Mouse (Mus musculus): ENCODE data around the gene Mst1.

Gene Mst1
- long read RNA-seq, experiment 1 = 0 reads
- long read RNA-seq, experiment 2 = 0 reads

DNA sequence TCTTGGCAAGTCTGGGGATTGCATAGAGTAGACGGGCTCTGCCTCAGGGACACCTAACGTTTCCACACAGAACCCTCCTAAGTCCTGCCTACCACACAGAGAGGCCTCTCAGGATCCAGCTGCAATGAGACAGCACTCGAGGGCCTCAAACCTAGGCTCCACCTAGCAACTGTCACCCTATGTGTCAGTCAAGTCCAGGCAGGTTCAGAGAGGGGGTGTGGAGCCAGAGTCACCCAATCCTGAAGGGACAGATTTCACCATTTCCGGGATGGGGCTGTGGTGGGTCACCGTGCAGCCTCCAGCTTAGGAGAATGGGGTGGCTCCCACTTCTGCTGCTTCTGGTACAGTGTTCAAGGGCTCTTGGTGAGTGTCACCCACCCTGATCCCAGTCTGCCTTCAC is at the start of gene Mst1:
Mst1 (plus strand) TSS at position 269 of the 400 bp plus-strand sequence.
- intact Hi-C loops (cut with DNase I) = no loop called here

DNA sequence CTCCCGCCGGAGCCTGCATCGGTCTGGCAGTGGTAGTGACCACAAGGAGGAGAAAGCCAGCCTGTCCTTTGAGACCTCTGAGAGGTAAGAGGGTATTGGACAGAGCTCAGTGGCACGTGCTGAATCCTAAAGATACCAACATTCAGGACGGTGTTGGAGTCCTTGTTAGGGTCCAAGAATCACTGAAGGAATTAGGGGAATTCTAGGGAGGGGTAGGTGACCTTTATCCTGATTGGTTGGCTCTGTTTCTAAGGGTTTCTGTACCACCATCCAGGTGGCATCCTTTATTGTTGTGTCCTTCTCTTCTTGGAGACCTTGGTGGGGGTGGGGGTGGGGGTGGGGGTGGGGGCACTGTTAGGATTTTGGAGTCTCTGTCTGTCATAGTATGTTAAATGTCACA is 48.1 kb upstream of the Mst1 start:
- intact Hi-C loops (cut with DNase I) = no loop called here

DNA sequence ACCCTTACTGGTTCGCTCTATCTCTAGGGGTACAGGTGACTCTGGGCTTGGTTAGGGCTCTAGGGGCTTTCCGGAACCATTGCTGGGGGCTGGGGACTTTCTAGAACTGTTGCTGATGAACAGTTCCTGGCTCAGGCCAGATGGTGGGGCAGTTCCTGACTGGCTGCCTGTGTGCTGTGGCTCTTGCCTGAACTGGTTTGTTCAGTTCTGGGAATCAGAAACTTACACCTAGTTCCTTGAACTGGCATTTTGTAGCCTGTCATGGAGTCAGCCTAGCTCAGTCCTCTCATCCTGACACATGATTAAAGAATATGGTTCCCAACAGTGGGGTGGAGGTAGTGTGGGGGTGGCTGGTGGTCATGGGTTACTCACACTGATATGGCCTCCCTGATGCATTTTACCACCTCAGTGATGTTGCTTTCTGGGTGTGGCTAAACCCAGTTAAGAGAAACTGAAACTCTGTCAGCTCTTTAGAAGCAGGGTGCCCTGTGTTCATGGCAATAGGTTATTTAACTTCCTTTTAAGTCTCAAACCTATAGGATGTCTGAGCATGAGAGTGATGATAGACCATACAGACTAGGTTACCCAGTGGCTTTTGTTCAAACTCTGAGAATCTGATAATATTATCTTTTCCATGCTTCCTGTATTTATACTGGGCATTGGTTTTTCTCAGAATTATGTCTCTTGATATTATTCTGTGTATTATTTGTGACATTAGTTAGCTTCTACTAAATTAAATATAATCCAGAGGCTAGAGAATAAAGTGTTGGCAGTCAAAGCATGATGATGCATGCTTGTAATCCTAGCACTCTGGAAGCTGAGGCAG is 44.7 kb upstream of the Mst1 start:
- intact Hi-C loops (cut with DNase I) = no loop called here

DNA sequence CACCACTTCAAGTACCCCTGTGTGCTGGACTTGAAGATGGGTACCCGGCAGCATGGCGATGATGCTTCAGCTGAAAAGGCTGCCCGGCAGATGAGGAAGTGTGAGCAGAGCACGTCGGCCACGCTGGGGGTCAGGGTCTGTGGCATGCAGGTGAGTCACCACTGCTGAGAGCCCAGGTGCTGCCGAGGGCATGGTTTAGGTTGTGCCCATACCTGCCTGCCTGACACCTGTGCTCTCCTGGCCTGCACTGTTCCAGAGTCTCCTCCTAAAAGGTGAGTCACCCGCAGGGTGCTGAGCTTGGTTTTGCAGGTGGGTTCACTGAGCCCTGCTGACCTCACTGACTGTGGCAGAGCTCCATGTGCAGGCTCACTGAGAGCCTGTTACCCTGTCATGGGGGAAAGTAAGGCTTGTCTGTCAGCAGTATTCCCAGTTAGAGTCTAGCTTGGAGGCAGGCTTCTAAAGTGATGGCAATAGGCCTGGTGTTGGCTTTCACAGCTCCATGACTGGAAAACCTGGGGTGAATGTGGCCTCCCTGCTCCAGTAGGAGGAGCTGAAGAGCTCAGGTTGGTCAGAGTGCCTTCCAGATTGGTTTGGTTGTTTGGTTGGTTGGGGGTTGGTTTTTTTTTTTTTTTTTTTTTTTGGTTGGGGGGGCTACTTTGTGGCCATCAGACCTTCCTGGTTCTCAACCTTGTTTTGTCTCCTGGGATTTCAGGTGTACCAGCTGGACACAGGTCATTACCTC is 35.3 kb upstream of the Mst1 start:
- intact Hi-C loops (cut with DNase I) = loop anchor here (5.0 kb wide), 1 partner anchor 43 kb away; the partner anchor contains the start of gene Ip6k1

DNA sequence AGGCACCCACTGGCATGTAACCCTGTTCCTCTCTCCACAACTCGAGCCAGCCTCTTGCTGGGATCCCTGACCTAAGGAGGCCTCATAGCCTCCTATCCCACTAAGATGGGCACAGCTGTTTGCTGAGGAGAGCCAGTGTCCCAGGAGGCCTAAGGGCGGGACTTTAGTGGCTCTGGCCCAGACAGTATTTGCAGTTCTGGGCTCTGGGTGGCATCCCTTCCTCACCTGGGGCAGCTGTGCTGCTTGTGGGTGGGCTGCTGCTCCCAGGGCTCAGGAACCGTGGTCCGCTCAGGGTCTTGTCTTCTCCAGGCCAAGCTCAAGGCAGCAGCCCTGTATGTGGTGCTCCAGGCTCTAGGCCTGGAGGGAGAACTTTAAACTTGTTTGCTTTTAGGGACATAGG is 33.7 kb upstream of the Mst1 start:
- intact Hi-C loops (cut with DNase I) = loop anchor here (5.0 kb wide), 1 partner anchor 44 kb away; the partner anchor contains the start of gene Ip6k1

DNA sequence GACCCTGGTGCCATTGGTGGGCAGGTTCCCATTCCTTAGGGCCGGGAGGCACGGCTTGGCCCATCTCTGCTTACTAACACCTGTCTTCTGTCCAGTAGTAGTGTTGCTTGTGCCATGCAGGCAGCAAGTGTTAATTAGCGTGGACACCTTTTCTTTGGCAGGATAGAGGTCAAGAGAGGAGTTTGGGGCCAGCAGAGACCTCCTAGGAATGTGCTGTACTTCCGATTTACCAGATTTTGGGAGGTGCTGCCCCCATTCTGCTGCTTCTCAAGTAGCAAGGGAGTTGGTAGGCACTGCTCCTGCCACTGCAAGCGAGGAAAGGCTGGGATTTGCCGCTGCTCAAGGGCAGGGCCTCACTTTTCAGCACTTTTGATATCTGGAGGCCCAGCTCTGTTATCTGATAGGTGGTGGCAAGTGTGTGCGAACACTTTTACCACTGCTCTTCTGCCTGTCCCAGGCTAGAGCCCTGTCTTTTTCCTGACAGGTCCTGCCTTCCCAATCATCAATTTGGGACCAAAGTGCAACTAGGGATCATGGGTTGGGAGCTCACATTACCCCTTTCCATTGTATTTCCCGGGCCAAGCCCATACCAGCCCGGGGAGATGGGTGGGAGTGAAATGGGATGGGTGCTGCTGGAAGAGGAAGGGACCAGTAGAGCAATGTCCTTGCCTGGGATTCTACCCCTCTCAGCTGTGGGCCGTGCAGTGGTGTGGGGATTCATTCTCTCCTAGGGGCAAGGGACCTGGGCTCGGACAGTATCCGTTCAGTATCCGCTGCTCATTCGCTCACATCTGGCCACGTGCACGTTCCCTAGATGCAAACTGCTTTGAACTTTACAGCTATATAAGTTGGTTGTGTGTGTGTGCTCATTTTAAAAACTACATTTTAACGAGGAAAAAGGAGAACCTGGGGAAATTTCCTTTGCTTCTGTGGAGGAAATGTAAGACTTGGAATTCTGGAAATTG is 32.4 kb upstream of the Mst1 start:
- intact Hi-C loops (cut with DNase I) = loop anchor here (5.0 kb wide), 1 partner anchor 46 kb away; the partner anchor contains the start of gene Ip6k1

DNA sequence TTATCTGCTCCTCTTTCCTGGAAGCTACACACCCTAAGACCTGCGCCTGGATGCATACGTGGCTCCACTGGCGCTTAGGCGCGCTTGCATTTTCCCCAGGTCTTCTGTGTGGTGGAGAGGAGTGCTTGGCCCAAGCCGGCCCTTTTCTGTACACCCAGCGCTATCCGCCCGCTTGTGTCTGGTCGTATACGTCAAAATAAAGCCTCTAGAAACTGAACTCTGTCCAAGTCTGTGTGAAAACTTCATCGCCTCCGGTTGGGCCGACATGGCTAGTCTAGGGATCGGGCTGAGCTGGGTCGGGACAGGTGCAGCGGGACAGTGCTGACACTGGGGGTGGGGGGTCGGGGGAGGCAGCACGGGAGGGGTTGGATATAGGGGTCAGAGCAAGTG is 31.7 kb upstream of the Mst1 start:
- intact Hi-C loops (cut with DNase I) = loop anchor here (5.0 kb wide), 1 partner anchor 46 kb away; the partner anchor contains the start of gene Ip6k1

DNA sequence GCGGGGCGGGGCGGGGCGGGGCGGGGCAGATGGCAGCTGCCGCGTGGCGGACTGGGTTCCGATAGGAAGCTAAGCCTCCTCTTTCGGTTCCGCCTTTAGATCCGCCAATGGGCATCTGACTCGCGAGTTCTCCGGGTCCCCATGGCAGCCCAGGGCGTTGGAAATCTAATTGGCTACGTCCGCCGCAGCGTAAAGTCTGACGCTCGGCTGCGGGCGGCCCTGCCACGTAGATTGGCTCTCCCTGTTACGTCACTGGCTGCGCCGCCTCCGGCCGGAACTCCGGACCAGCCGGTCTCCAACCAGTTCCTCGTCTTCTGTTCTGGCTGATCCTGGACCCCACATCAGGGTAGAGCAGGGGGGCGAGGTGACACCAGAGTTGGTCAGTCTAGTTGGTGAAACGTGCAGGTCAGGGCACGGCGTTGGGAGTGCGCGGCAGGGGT is 31.2 kb upstream of the Mst1 start, which contains the start of gene Gmppb:
Gmppb (plus strand) TSS at position 227 of the 440 bp plus-strand sequence.
- intact Hi-C loops (cut with DNase I) = loop anchor here (5.0 kb wide), 1 partner anchor 47 kb away; the partner anchor contains the start of gene Ip6k1

DNA sequence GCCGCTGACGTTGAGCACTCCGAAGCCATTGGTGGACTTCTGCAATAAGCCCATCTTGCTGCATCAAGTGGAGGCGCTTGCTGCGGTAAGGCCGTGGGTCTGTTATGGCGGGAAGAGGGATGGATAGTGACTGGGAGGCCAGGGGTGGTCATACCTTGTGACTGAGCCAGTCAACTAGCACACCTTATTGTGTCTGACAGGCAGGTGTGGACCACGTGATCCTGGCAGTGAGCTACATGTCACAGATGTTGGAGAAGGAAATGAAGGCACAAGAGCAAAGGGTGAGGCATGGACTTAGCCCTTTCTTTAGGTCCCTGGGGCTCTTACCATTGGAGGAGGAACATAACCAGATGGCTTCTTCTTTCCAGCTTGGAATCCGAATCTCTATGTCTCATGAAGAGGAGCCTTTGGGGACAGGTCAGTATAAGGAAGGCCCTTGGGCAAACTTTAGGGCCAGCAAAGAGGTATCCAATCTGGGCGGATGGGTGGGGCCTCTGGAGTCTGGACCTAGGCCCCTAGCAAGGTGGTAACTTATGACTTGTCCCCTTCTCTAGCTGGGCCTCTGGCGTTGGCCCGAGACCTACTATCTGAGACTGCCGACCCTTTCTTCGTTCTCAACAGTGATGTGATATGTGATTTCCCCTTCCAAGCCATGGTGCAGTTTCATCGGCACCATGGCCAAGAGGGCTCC is 30.5 kb upstream of the Mst1 start:
- intact Hi-C loops (cut with DNase I) = loop anchor here (5.0 kb wide), 3 partner anchors 47 to 142 kb away; partner anchors contain the start of genes Ip6k1 and Mst1r

DNA sequence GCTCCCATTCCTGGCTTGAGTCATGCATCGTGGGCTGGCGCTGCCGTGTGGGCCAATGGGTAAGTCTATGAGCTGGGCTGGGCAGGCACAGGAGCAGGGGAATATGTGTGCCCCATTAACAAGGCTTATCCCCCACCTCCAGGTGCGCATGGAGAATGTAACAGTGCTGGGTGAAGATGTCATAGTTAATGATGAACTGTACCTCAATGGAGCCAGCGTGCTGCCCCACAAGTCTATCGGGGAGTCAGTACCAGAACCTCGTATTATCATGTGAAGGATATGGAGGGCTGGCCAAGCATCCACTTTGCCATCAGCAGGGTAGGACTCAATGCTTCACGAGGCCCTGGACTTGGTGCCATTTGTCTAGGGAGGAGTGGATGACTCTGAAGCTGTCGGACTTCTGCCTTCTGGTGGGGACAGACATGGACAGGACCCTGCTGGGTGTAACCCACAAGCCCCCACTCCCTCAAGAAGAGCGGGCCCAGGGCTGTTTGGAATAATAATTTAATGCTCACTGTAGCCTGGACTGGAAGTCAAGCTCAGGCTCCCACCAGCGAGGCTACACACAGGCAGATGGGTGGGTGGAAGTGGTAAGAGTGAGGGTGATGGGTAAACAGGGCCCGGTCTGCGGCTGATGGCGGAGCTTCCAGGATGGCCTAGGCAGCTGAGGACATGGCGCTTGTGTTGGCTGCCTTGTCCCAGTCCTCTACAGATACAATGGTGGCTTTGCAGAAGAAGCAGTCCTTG is 28.9 kb upstream of the Mst1 start:
- intact Hi-C loops (cut with DNase I) = loop anchor here (5.0 kb wide), 2 partner anchors 89 to 144 kb away; partner anchors contain the start of gene Mst1r

DNA sequence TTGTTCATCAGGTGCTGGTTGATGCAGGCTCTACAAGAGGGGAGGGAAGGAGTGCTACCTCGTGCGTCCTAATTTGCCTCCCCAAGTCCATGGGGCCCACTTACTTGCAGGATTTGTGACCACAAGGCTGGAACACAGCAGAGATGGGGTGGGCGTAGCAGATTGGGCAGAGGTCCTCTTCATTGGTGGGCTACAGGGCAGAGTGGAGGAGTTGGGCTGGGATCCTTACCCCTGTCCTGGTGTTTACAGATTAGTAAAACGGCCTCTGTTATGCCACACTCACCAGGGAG is 28.4 kb upstream of the Mst1 start:
- intact Hi-C loops (cut with DNase I) = loop anchor here (5.0 kb wide), 2 partner anchors 90 to 145 kb away; partner anchors contain the start of gene Mst1r

DNA sequence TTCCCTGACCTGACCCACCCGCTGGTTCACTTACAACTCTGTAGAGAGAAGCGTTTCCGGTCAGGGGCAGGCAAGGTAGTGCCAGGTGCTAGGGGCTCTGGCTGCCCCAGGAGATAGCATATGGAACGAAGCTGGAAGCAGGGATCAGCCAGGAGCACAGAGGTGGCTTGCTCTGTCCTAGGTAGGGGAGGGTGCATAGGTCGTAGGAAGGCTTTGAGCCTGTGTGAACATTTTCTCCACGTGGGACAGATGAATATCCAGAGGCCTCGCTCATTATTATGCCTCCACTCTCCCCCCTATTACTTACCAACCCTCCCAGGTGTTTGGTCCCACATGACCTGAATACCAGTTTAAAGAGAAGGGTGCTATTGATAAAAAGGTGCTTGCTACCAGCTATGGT is 27.8 kb upstream of the Mst1 start:
- intact Hi-C loops (cut with DNase I) = loop anchor here (5.0 kb wide), 2 partner anchors 90 to 145 kb away; partner anchors contain the start of gene Mst1r

DNA sequence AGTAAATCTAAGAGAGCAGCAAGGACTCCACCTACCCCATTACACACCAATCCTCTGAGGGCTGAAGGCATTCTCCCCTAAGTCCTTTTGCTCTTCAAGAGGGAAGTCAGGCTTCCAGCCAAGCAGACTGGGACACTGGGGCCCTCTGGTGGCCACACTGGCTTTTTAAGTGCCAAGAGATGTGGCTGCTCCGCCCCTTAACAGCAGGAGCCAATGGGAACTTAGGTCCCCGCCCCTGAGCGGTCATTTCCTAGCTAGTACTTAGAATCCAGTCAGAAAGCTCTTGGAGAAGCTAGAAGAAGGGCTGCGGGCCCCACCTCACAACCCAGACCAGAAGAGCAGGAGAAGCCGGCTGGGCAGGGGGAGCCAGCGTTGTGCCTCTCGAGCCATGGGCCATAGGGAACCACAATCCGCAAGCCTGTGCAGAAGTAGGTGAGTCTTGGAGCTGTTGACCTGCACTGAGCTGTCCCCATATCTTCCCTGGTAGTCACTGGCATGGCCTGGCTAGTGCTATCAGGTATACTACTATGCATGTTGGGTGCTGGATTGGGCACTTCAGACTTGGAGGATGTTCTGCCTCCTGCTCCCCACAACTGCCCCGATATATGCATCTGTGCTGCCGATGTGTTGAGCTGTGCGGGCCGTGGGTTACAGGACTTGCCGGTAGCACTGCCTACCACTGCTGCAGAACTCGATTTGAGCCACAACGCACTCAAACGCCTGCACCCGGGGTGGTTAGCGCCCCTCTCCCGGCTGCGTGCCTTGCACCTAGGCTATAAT is 27.2 kb upstream of the Mst1 start, which contains the start of gene Amigo3:
Amigo3 (plus strand) TSS at position 275 of the 780 bp plus-strand sequence.
- intact Hi-C loops (cut with DNase I) = loop anchor here (5.0 kb wide), 2 partner anchors 91 to 146 kb away; partner anchors contain the start of gene Mst1r

DNA sequence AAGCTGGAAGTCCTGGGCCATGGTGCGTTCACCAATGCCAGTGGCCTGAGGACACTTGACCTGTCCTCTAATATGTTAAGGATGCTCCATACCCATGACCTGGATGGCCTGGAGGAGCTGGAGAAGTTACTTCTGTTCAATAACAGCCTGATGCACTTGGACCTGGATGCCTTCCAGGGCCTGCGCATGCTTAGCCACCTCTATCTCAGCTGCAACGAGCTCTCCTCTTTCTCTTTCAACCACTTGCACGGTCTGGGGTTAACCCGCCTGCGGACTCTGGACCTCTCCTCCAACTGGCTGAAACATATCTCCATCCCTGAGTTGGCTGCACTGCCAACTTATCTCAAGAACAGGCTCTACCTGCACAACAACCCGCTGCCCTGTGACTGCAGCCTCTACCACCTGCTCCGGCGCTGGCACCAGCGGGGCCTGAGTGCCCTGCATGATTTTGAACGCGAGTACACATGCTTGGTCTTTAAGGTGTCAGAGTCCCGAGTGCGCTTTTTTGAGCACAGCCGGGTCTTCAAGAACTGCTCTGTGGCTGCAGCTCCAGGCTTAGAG is 26.5 kb upstream of the Mst1 start:
- intact Hi-C loops (cut with DNase I) = loop anchor here (5.0 kb wide), 2 partner anchors 91 to 146 kb away; partner anchors contain the start of gene Mst1r

DNA sequence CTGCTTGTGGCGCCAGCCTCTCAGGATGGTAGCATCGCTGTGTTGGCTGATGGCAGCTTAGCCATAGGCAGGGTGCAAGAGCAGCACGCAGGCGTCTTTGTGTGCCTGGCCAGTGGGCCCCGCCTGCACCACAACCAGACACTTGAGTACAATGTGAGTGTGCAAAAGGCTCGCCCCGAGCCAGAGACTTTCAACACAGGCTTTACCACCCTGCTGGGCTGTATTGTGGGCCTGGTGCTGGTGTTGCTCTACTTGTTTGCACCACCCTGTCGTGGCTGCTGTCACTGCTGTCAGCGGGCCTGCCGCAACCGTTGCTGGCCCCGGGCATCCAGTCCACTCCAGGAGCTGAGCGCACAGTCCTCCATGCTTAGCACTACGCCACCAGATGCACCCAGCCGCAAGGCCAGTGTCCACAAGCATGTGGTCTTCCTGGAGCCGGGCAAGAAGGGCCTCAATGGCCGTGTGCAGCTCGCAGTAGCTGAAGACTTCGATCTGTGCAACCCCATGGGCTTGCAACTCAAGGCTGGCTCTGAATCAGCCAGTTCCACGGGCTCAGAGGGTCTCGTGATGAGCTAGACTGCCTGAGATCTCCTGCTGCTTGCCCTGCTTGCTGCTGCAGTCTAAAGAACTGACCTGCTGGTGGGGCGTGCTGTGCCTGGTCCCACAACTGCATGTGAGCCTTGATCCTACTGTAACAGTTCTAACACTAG is 25.8 kb upstream of the Mst1 start:
- intact Hi-C loops (cut with DNase I) = loop anchor here (5.0 kb wide), 2 partner anchors 92 to 147 kb away; partner anchors contain the start of gene Mst1r

DNA sequence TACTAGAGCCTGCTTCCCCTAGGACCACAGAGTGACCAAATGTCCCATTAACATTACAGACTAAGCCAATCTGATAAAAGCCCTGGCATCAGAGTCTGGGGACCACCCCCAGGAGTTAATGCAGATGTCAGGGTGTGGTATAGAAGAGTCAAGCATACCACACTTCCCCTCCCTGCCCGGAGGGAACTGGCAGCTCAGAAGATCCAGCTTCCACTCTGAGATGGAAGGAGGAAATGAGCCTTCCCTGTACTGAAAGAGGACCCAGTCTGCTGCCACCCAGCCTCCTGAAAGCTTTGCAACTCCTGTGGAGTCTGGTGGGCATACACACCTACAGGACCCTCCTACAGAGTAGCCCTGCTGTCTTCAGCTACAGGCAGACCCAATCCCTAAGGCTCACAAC is 25.2 kb upstream of the Mst1 start:
- intact Hi-C loops (cut with DNase I) = no loop called here

DNA sequence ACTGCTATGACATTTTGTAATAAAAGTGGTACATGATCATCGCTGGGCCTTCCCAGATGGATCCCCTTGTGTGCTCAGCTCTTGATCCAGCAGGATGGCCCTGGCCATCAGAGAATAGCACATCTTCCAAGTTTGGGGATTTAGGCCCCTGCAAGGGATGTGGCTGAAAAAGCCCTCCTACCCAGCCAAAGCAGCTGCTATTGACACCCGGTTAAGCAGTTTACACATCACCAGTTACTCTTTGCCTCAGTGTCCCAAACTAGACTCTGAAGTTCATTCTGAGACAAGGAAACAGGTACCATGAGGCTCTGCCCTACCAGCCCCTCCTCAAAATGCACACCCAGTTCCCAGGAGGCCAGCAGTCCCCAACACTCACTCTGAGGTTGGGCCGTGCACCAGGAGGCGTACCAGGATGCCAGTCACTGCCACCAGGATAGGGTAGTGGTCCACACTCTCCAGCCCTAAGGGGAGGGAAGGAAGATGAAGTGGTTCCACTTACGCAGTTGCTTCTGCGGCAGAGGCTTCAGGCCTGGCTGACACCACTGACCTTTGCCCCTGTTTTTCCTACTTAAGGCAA is 24.5 kb upstream of the Mst1 start:
- intact Hi-C loops (cut with DNase I) = no loop called here
